Mouse (Mus musculus) retina, postnatal 1 day (tissue): ENCODE measurements around the gene Ngf.
A peak's percentile ranks its signal among the peaks of the same experiment; 100 is the strongest.

Experiments used
- DNase-seq: peaks from one replicate; pipeline ENCODE4 v3.0.0-alpha.2; 2012

The Ngf gene

GRCm38 (mm10) chr3:102469713-102470448 lies at the start of gene Ngf:
TSS of gene Ngf (plus strand) at chr3:102469919.
- peak; percentile 11 for DNase-seq

- no peak for DNase-seq
Measured at GRCm38 (mm10) chr3:102445567-102445966, 24.2 kb upstream of the Ngf start.

GRCm38 (mm10) chr3:102446691-102447090 lies 23.0 kb upstream of the Ngf start:
- no peak for DNase-seq

DNA sequence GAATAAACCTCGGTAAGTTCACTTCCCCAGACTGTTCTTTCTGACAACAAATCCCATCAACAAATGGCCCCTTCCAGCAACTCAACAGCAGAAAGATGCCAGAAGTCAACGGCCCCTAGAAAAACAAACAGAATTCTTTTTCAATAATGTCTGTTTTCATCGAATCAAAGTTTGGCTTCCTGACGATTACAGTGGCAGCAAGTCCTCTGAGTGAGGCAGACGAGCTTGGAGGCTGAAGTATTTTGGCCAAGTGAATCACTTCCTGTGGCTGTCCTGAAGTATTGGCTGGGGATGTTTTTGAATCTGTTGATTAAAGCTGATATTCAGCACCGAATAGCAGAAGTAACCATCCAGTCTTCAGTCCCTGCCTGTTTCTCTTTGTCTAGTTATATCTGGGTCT lies 15.2 kb upstream of the Ngf start:
- DNase-seq, result no peak

GRCm38 (mm10) chr3:102460528-102460927 lies 9.2 kb upstream of the Ngf start:
- no peak for DNase-seq

- DNase-seq, result no peak
Measured at GRCm38 (mm10) chr3:102460986-102461385, 8.7 kb upstream of the Ngf start.

GRCm38 (mm10) chr3:102462703-102463336 lies 6.9 kb upstream of the Ngf start:
- DNase-seq, result no peak

DNA sequence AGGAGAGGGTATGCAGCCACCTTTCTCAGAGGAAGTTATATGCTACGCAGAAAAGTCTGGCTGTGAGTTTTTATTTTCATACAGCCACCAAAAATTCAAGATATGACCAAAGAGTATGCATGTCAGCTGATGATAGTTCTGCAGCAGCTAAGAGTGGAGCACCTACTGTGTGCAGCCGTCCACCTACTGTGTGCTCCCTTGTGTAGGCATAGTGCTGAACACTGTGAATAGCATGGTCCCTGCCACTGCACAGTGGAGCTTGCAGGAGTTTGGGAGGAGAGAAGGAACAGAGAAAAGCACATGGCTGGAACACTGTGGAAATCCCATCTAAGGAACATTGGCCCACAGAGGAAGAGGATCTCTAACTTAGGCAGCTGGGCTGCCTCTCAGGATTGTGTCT lies 6.4 kb upstream of the Ngf start:
- no peak for DNase-seq

GRCm38 (mm10) chr3:102466587-102466986 lies 3.1 kb upstream of the Ngf start:
- DNase-seq, result peak; percentile 73

GRCm38 (mm10) chr3:102467121-102467520 lies 2.6 kb upstream of the Ngf start:
- DNase-seq, result no peak

- DNase-seq, result no peak
Measured at GRCm38 (mm10) chr3:102471251-102471650, 1.5 kb downstream of the Ngf start.

GRCm38 (mm10) chr3:102471799-102472198 lies 2.1 kb downstream of the Ngf start:
- no peak for DNase-seq

- DNase-seq, result no peak
Measured at GRCm38 (mm10) chr3:102474275-102475155, 4.8 kb downstream of the Ngf start.

DNA sequence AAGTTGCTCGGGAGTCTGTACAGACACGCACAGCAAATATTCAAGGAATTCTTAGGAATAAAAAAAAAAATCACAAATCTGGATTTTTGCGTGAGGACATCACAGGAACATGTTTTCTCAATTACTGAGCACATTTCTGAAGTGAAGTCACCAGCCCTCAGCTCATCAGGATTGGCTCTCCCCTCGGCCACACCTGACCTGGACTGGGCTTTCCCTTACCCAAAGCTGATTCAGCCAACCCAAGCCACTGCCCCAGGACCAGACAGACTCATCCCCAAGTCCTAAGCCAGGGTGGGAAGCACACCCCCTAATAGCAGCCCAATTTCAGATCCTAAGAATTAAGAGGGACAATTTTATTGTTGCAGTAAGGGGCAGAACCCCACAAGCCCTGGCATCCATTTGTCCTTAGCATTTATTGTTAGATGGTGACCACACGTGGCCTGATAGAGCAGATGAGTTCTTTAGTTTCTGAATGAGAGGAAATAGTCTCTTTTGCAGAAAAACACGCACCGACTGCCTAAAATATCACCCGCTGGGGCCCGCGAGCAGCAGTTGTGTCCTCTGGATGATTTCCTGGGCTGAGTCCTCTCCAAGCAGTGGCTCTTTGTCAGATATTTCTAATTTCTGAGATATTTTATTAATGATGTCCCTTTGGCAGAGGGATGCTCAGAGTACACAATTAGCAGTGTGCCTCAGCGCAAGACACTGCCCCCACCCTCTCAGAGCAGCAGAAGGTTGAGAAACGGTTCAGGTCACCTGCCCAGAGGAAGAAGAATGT lies 8.4 kb downstream of the Ngf start:
- DNase-seq, result no peak

- DNase-seq, result no peak
Measured at GRCm38 (mm10) chr3:102490393-102491123, 20.8 kb downstream of the Ngf start.

DNA sequence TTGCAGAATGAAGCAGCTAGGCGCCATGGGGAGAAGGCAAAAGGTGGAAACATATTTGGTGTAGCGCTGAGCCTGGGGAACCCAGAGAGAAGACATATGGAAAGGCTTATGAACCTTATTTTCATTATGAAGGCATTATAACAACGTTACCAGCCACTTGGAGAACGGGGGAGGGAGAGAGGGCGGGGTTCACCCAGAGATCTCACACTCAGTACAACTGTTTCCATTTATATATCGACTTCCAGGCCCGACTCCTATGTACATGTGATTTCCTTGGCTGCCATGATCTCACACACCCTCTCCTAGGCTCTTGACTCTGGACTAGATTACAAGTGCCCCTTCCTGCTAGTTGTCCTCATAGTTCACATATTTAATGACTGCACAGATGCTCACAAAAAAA lies 28.4 kb downstream of the Ngf start:
- no peak for DNase-seq

- DNase-seq, result no peak
Measured at GRCm38 (mm10) chr3:102498931-102499330, 29.2 kb downstream of the Ngf start.

GRCm38 (mm10) chr3:102500031-102500430 lies 30.3 kb downstream of the Ngf start:
- DNase-seq, result no peak

- peak; percentile 4 for DNase-seq
Measured at GRCm38 (mm10) chr3:102501186-102501585, 31.5 kb downstream of the Ngf start.

DNA sequence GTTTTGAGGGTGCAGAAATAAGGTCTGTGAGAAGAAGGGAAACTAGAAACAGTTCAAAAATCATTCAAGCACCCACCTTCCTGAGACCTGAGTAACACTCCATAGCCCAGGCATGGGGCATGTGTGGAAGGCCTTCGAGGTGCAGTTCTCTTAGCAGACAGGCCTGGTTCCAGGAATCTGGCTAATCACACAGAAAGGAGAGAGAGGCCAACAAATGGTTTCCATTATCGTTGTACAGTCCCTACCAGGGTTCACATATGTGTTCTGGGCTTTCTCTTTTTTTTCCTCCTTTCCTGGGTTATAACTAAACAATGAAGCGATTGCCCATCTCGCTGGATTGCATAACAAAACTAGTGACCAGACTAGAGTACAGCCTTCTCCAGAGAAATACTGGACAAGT lies 35.4 kb downstream of the Ngf start:
- no peak for DNase-seq

DNA sequence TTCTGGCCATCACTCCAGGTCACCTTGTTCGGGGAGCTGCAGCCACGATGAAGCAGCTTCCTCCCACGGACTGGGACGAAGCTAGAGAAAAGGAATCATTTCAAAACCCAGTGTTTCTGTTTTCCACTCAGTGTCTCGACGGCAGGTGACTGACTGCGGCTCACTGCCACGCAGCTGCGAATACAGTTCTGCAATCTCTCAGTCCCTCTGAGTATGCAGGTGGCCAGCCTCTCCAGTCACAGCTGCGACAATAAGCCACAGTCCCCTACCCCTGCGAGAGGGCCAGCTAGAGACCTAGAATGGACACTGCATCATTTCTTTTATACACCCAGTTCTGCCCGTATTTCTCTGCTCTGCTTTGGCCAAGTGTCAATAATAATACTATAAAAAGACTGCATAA lies 36.3 kb downstream of the Ngf start:
- DNase-seq, result no peak

- no peak for DNase-seq
Measured at GRCm38 (mm10) chr3:102507666-102508260, 38.0 kb downstream of the Ngf start.
